Mouse (Mus musculus) embryonic facial prominence, embryonic 11.5 days (tissue): ENCODE measurements around the gene Aatk. TPM values are rescaled to one million over a fixed set of nuclear protein-coding genes. Genes with fewer than 3 reads are reported as not detected.

ENCODE experiments used
- ATAC-seq: fragments of 200-750 bp; cut with Nextera tagmentation; replicated peaks from 2 replicates; pipeline ENCODE4 v1.8.0; 2017; ENCODE audit warnings: low read depth; ENCODE audit not compliant: insufficient number of reproducible peaks, low FRiP score, low TSS enrichment
- DNase-seq: peaks from one replicate; pipeline ENCODE4 v3.0.0-alpha.2; 2015; ENCODE audit warnings: low spot score
- H3K27ac ChIP-seq: fragments of 300-500 bp; sonication (generic); replicated peaks from 2 replicates; pipeline ENCODE4 v1.5.1; 2014; ENCODE audit warnings: mild to moderate bottlenecking, low read depth, low read length, control low read depth
- H3K27me3 ChIP-seq: fragments of 300-500 bp; sonication (generic); 2 replicates; pipeline ENCODE4 v1.6.1; 2014; ENCODE audit warnings: mild to moderate bottlenecking, low read length, moderate library complexity, mixed read lengths; ENCODE audit not compliant: control insufficient read depth, insufficient read depth
- H3K36me3 ChIP-seq: fragments of 300-500 bp; sonication (generic); replicated peaks from 2 replicates; pipeline ENCODE4 v1.6.1; 2014; ENCODE audit warnings: low read depth, mild to moderate bottlenecking, low read length, moderate library complexity, mixed read lengths; ENCODE audit not compliant: control insufficient read depth, insufficient read depth
- H3K4me1 ChIP-seq: fragments of 300-500 bp; sonication (generic); 2 replicates; pipeline ENCODE4 v1.6.1; 2014; ENCODE audit warnings: low read length, mixed read lengths; ENCODE audit not compliant: control insufficient read depth, insufficient read depth
- H3K4me2 ChIP-seq: fragments of 300-500 bp; sonication (generic); 2 replicates; pipeline ENCODE4 v1.6.1; 2014; ENCODE audit warnings: low read depth, mild to moderate bottlenecking, control low read depth, low read length, moderate library complexity
- H3K4me3 ChIP-seq: fragments of 300-500 bp; sonication (generic); 2 replicates; pipeline ENCODE4 v1.5.1; 2014; ENCODE audit warnings: low read depth, low read length, control low read depth
- H3K9ac ChIP-seq: fragments of 300-500 bp; sonication (generic); replicated peaks from 2 replicates; pipeline ENCODE4 v1.6.1; 2014; ENCODE audit warnings: mild to moderate bottlenecking, control low read depth, low read length
- H3K9me3 ChIP-seq: fragments of 300-500 bp; sonication (generic); replicated peaks from 2 replicates; pipeline ENCODE4 v1.6.1; 2016; ENCODE audit warnings: mild to moderate bottlenecking, low read length, inconsistent platforms, mixed read lengths; ENCODE audit not compliant: control insufficient read depth
- WGBS: fragments of 180-500 bp; shearing (Covaris S2); extraction: QIAGEN DNeasy Blood & Tissue Kit; methylation state at CpG from one replicate; pipeline ENCODE4 v1.1.7; 2014; 5-methylcytosine and 5-hydroxymethylcytosine counted together
- polyA plus RNA-seq: library from polyadenylated mRNA; unstranded; fragments of >200 nt; fragmentation: Nextera tagmentation; extraction: Ambion mirVana; gene quantifications from 2 replicates; pipeline ENCODE4 v1.2.1, GENCODE M21; 2014

The Aatk gene
- polyA plus RNA-seq, 1 experiment from 2014 or later, result 1.2 TPM

DNA sequence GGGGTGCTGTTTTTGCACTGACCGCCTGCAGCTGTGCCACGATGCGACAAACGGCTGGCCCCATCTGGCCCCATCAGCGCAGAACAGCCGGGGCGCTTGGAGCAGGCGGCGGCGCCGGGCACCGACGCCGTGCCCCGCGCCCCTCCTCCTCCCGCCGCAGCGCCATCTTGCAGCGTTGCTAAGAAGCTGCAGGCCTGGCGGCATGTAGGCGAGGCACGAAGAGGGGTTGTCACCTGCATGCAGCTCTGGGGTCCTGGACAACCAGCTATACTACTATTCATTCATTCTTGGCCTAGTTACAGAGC lies 1.2 kb upstream of the Aatk start:
- peaks cover 10% of the 10 kb centered on the region; the same call in 1 of the 2 replicates for H3K4me1 ChIP-seq

DNA sequence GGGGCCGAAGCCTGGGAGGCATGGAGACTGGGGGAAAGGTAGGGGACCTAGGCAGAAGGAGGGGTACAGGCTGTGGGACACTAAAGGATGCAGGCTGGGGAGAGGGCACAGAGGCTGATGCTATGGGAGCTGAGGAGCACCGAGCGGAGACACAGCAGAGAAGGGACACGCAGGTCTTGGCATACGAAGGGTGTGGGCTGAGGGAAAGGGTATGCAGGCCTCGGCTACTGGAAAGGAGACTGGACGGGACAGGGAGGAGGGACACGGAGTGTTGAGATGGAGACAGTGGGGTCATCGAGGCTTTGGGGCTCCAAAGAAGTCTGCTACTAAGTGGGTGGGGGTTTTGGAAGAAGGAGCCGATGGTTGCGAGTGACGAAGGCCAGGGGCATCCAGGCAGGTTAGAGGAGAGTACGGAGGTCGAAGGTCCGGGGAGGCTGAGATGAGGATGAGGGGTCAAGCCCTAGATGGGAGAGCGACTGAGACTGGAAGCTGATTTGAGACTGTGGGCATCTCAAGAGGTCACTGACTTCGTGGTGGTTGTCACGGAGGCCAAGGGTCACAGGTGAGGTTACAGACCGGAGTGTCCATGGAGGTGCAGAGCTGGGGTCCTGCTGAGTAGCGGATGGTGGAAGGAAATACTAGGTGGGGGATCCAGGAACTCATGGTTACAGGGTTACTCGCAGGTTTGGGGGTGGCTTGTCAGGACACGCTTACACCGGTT lies 724 bp upstream of the Aatk start:
- DNase-seq (no peak), ATAC-seq (no peak)
- peaks cover 19% of the 10 kb centered on the region for H3K27me3 ChIP-seq
- H3K9ac ChIP-seq, result peak overlapping the region; percentile 74
- H3K36me3 ChIP-seq, result no peaks in the 10 kb centered on the region
- H3K4me3 ChIP-seq, result peak overlapping the region; percentile 67
- no peak overlapping the region for H3K27ac ChIP-seq
- peaks cover 10% of the 10 kb centered on the region; the same call in 1 of the 2 replicates for H3K4me1 ChIP-seq
- peak overlapping the region; percentile 100 for H3K4me2 ChIP-seq
- 7% methylated on average over 23 of the region's 23 CpGs for WGBS
- no peaks in the 10 kb centered on the region for H3K9me3 ChIP-seq

More for the DNA sequence above, 1.2 kb upstream of the Aatk start:
- DNase-seq, result peak; percentile 64
- no peaks in the 10 kb centered on the region for H3K9me3 ChIP-seq
- peaks cover 19% of the 10 kb centered on the region for H3K27me3 ChIP-seq
- ATAC-seq, result no peak
- H3K36me3 ChIP-seq, result no peaks in the 10 kb centered on the region
- no peak overlapping the region for H3K4me3 ChIP-seq
- peak overlapping the region; percentile 100 for H3K4me2 ChIP-seq
- WGBS, result 2% methylated on average over 23 of the region's 23 CpGs
- no peak overlapping the region for H3K9ac ChIP-seq
- H3K27ac ChIP-seq, result no peak overlapping the region

DNA sequence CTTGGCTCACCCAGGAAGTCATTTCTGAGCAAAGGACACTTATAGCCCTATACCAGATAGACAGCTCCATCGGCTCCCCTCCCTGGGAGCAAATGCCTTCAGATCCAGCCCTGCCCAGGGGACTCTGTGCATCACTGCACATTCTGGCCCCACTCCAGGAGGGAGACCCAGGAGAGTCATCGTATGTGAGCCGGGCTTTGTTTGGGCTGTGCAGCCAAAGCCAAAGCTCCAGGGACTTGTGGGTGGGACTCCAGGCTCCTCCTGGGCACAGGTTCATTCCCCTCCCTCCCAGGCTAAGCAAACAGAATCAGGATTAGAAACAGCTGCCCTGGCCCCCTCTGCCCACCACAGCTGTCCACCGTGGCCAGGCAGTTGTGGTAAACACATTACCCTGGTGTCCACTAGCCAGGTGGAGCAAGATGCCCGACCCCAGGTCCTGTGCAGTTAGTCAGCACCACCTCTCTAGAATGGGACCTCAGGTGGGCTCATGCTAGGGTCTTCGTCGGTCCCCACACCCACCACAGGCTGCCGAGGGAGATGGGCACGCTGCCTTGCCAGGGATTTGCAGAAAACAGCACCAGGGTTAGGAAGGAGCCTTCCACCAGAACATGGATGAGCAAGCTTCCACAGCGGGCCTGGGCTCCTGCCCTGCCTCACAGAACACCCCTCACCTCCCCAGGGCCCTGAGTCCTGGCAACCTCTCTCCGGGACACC lies 971 bp downstream of the Aatk start:
- Histone ChIP-seq H3K36me3 (no peaks in the 10 kb centered on the region), H3K9ac (peak overlapping the region; percentile 74), H3K4me1 (peaks cover 8% of the 10 kb centered on the region; the same call in 1 of the 2 replicates), H3K4me3 (peak overlapping the region; percentile 67), H3K9me3 (no peaks in the 10 kb centered on the region), H3K27me3 (peaks cover 19% of the 10 kb centered on the region), H3K4me2 (peak overlapping the region; percentile 100), H3K27ac (no peak overlapping the region)
- 37% methylated on average over 11 of the region's 11 CpGs for WGBS
- 0 out of 2 replicates have a peak, but pooled peaks have one; percentile 2 for ATAC-seq
- no peak for DNase-seq

DNA sequence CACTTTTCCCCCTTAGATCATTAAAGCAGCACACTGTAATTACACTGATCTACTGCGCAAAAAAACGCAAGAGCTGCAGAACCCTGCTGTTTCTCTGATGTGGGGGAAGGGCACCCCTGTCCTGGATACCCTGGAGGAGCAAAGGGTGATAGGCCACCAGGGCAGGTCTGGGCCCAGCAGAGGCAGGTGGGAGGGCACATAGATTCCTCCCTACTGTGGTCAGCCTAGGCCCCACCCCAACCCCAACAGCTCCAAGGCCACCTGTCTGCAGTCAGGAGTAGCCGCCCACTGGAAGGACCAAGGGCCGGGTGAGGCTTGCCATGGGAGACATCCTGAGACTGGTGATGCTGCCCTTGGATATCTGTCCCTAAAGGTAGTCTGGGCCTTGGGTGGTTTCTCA lies 1.6 kb downstream of the Aatk start:
- Histone ChIP-seq H3K9ac (no peak overlapping the region), H3K4me3 (no peak overlapping the region), H3K4me2 (no peak overlapping the region), H3K9me3 (no peaks in the 10 kb centered on the region), H3K36me3 (no peaks in the 10 kb centered on the region), H3K4me1 (peaks cover 8% of the 10 kb centered on the region; the same call in 1 of the 2 replicates), H3K27ac (no peak overlapping the region), H3K27me3 (peaks cover 19% of the 10 kb centered on the region)
- ATAC-seq (no peak), DNase-seq (no peak)
- 62% methylated on average over 4 of the region's 4 CpGs for WGBS

DNA sequence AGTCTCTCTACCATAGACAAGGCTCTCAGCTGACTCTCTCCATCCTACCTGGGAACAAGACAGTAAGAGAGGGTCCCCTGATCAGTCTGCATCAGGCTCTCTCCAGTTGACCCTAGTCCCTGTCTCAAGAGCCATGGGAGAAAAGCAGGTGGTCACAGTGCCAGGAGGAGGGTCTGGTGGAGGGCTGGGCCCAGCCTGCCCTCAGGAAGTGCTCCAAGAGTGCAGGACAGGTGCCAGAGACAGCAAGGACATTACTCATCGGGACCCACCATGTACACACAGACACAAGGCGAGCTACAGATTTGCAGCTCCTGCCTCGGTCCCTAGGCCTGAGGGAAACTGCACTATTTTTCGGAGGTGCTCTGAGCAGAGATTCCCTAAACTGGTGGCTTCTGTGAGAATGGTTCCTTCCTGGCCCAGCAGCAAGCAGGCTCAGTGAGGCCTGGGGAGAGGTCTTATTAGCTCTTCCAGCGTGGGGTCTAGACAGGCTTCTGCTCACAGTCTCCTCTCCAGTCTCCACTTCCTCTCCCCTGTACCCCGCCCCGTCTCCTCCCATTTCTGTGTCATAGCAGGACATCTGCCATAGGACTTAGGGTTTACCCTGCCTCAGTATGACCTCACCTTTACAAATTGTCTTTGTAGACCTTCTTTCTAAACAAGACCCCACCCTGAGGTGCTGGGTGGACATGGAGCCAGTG lies 4.7 kb downstream of the Aatk start:
- WGBS, result 63% methylated on average over 7 of the region's 7 CpGs
- no peak for ATAC-seq

DNA sequence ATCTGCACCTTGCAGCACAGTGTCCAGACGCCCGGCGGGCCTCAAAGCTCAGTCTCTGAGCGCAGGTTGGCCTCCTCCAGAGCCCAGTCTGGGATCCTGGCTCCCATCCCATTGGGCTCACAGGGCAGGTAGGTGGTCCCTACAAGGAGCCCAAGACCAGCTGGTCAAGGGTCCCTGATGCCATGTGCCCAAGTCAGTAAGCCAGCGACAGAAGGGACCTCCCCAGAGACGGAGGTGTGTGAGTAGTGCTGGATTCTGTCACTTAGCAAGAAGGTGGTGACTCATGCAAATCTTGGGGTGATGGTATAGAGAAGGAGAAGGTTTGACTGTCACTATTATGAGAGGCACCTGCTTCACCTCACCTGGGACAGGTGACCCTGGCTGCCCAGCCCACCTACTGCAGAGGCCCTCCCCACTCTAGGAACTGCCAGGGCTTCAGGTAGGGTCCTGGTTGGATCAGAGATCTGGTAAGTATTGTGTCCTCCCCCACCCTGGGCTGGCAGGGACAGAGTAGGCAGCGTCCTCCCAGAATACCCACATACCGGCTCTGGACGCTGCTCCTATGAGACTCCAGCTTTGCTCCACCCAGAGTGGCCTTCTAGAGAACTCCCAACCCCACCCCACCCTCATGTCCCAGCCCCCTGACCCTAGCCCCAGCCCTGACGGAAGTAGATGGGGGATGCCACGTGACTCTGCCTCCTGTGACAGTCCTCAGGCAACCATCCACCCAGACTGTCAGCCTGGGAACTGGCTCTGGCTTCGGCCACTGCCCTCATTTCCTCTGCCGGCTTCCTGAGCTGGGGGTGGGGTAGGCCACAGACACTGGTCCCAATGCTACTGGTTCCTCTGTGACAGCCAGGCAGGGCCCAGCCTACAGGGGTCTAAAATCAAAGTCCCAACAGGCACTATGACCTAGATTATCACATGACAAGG lies 5.5 kb downstream of the Aatk start:
- Histone ChIP-seq H3K4me1 (peaks cover 7% of the 10 kb centered on the region; the same call in 1 of the 2 replicates), H3K27me3 (peaks cover 5% of the 10 kb centered on the region; the same call in 1 of the 2 replicates), H3K9me3 (no peaks in the 10 kb centered on the region), H3K4me3 (no peak overlapping the region), H3K36me3 (no peaks in the 10 kb centered on the region), H3K4me2 (no peak overlapping the region), H3K9ac (no peak overlapping the region), H3K27ac (no peak overlapping the region)
- 58% methylated on average over 13 of the region's 13 CpGs for WGBS
- ATAC-seq (0 out of 2 replicates have a peak, but pooled peaks have one; percentile 11), DNase-seq (no peak)

More for the DNA sequence above, 4.7 kb downstream of the Aatk start:
- Histone ChIP-seq H3K27ac (no peak overlapping the region), H3K36me3 (no peaks in the 10 kb centered on the region), H3K9ac (no peak overlapping the region), H3K27me3 (peaks cover 6% of the 10 kb centered on the region; the same call in 1 of the 2 replicates), H3K4me3 (no peak overlapping the region), H3K9me3 (no peaks in the 10 kb centered on the region), H3K4me1 (peaks cover 8% of the 10 kb centered on the region; the same call in 1 of the 2 replicates), H3K4me2 (no peak overlapping the region)
- no peak for DNase-seq

DNA sequence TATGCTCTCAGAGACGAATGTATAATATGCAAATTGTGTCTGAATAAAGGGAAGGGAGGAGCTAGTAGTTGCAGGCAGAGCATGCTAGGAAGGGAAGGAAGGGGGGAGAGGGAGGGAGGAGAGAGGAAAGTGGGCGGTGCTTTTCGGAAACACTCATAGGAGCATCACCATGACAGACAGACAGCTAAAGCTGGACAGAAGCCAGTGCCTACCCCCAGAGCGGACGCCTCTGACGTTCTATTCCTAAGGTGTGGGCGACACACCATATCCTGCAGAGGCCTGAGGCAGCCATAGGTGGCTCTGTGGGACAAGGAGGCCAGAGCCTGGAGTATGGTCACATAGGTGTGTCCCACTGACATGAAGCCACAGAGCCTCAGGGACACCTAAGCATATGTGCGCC lies 6.5 kb downstream of the Aatk start:
- no peak overlapping the region for H3K4me2 ChIP-seq
- ATAC-seq (no peak), DNase-seq (no peak)
- H3K4me1 ChIP-seq, result no peaks in the 10 kb centered on the region
- 81% methylated on average over 8 of the region's 8 CpGs for WGBS
- no peak overlapping the region for H3K4me3 ChIP-seq
- H3K36me3 ChIP-seq, result no peaks in the 10 kb centered on the region
- H3K27ac ChIP-seq, result no peak overlapping the region
- no peaks in the 10 kb centered on the region for H3K9me3 ChIP-seq
- H3K9ac ChIP-seq, result no peak overlapping the region
- H3K27me3 ChIP-seq, result no peaks in the 10 kb centered on the region
